Mouse (Mus musculus) forebrain, embryonic 13.5 days (tissue): Measurements from ENCODE around the gene Oxld1. TPM values are rescaled to one million over a fixed set of nuclear protein-coding genes. Genes with fewer than 3 reads are reported as not detected.

Experiments
- ATAC-seq: fragments of 200-750 bp; cut with Nextera tagmentation; 2 replicates; pipeline ENCODE4 v1.8.0; 2017
- H3K27ac ChIP-seq: fragments of 300-500 bp; sonication (generic); 2 replicates; pipeline ENCODE4 v1.5.1; 2015; ENCODE audit warnings: inconsistent platforms, mild to moderate bottlenecking, moderate library complexity
- H3K27me3 ChIP-seq: fragments of 300-500 bp; sonication (generic); 2 replicates; pipeline ENCODE4 v1.6.1; 2015; ENCODE audit warnings: mild to moderate bottlenecking, inconsistent platforms
- H3K36me3 ChIP-seq: fragments of 300-500 bp; sonication (generic); 2 replicates; pipeline ENCODE4 v1.6.1; 2015; ENCODE audit warnings: mild to moderate bottlenecking, inconsistent platforms; ENCODE audit not compliant: poor library complexity, severe bottlenecking
- H3K4me1 ChIP-seq: fragments of 300-500 bp; sonication (generic); 2 replicates; pipeline ENCODE4 v1.6.1; 2015; ENCODE audit warnings: inconsistent platforms
- H3K4me2 ChIP-seq: fragments of 300-500 bp; sonication (generic); 2 replicates; pipeline ENCODE4 v1.6.1; 2015; ENCODE audit warnings: inconsistent platforms, mild to moderate bottlenecking, moderate library complexity
- H3K4me3 ChIP-seq: fragments of 300-500 bp; sonication (generic); 2 replicates; pipeline ENCODE4 v1.5.1; 2015; ENCODE audit warnings: mild to moderate bottlenecking, inconsistent platforms
- H3K9ac ChIP-seq: fragments of 300-500 bp; sonication (generic); 2 replicates; pipeline ENCODE4 v1.6.1; 2015; ENCODE audit warnings: mild to moderate bottlenecking, inconsistent platforms
- H3K9me3 ChIP-seq: fragments of 300-500 bp; sonication (generic); replicated peaks from 2 replicates; pipeline ENCODE4 v1.6.1; 2016; ENCODE audit warnings: inconsistent platforms
- WGBS: fragments of 180-500 bp; shearing (Covaris S2); methylation state at CpG from one replicate; pipeline ENCODE4 v1.1.7; 2015; 5-methylcytosine and 5-hydroxymethylcytosine counted together
- polyA plus RNA-seq: library from polyadenylated mRNA; unstranded; fragments of >200 nt; fragmentation: Nextera tagmentation; extraction: Ambion mirVana; gene quantifications from 2 replicates; pipeline ENCODE4 v1.2.1, GENCODE M21; 2015

The Oxld1 gene
- polyA plus RNA-seq, 1 experiment from 2014 or later: 10.7 TPM

DNA sequence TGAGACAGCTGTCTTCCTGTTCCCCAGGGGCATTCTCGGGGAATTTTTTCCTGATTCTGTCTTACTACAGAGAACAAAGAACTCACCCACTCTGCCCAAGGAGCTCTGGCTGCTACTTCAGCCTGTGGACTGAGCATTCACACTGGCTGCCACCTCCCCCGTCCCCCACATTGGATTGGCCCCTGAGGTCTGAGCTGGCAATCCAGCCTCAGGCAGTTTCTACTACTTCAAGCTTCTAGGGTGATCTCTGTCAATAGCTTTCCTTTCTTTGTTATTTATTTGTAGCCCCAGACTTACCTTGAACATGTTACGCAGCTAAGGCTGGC, 35.0 kb upstream of the Oxld1 start:
- peak overlapping the region; percentile 92 for H3K9ac ChIP-seq
- H3K27ac ChIP-seq: peak overlapping the region; percentile 76
- peak overlapping the region; percentile 81 for H3K4me2 ChIP-seq
- peak overlapping the region; percentile 96 for H3K4me3 ChIP-seq
- peaks cover 40% of the 10 kb centered on the region for H3K4me1 ChIP-seq
- WGBS: 17% methylated on average over 3 of the region's 3 CpGs
- peaks cover 51% of the 10 kb centered on the region for H3K36me3 ChIP-seq
- ATAC-seq: no peak
- H3K9me3 ChIP-seq: no peaks in the 10 kb centered on the region
- H3K27me3 ChIP-seq: no peaks in the 10 kb centered on the region

DNA sequence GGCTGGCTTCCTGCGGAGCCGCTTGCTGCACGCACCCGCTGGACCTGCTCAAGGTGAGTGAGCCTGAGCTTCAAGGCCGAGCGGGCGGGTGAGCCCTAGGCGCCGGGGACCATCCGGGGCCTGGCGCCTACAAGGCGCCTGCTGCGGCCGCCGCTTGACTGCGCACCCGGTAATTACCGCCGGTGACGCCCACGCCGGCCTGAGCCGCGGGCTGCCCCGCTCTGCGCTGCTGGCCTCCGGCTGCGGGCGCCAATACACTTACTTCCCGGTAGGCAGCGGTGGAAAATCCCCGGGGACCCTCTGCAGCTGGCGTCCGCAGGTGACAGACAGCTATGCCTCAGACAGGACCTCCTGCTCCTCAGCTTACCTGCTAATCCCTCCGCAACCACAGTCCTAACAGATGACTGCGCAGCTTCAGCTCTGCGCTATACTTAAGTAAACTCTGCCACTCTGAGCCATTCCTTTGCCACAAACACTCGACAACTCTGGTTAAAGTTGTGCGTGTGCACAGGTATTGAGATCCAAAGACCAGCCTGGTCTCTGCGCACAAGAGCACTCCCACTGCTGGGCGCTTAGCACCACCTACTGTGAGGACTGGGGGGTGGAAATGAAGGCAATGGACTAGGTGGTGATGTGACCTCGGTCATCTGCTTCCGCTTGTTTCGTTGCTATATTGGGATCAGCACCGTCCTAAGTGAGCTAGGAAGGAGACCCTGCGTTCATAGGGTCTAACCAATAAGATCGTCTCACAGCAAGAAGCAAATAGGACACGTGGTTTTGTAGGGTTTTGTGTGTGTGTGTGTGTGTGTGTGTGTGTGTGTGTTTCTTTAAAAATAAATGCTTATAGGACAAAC, 34.4 kb upstream of the Oxld1 start:
- peak overlapping the region; percentile 81 for H3K4me2 ChIP-seq
- no peaks in the 10 kb centered on the region for H3K27me3 ChIP-seq
- H3K4me3 ChIP-seq: peak overlapping the region; percentile 96
- H3K4me1 ChIP-seq: peaks cover 40% of the 10 kb centered on the region
- H3K27ac ChIP-seq: peak overlapping the region; percentile 76
- ATAC-seq: peak; percentile 34
- peak overlapping the region; percentile 92 for H3K9ac ChIP-seq
- WGBS: under 1% methylated on average over 48 of the region's 48 CpGs
- H3K9me3 ChIP-seq: no peaks in the 10 kb centered on the region
- H3K36me3 ChIP-seq: peaks cover 51% of the 10 kb centered on the region

- no peaks in the 10 kb centered on the region for H3K27me3 ChIP-seq
- H3K4me2 ChIP-seq: peak within 1 kb of the TSS; percentile 81
- WGBS: under 1% methylated on average over 32 of the region's 35 CpGs
- no peaks in the 10 kb centered on the region for H3K9me3 ChIP-seq
- ATAC-seq: peak; percentile 87
- H3K4me1 ChIP-seq: peaks cover 40% of the 10 kb centered on the region
- H3K36me3 ChIP-seq: peaks cover 51% of the 10 kb centered on the region
- H3K9ac ChIP-seq: peak within 1 kb of the TSS; percentile 92
- peak within 1 kb of the TSS; percentile 76 for H3K27ac ChIP-seq
- H3K4me3 ChIP-seq: peak within 1 kb of the TSS; percentile 96
These were observed 33.6 kb upstream of the Oxld1 start, which contains the start of gene Slc25a10 for GRCm38 (mm10) chr11:120491317-120492023. Gene Slc25a10, plus strand, starts transcription at chr11:120491840.

GRCm38 (mm10) chr11:120490291-120491046, 32.6 kb upstream of the Oxld1 start:
- Histone ChIP-seq H3K4me1 (peaks cover 46% of the 10 kb centered on the region), H3K9me3 (no peaks in the 10 kb centered on the region), H3K9ac (peak overlapping the region; percentile 92; the same call in 1 of the 2 replicates), H3K36me3 (peaks cover 51% of the 10 kb centered on the region), H3K27ac (peak overlapping the region; percentile 76), H3K27me3 (no peaks in the 10 kb centered on the region), H3K4me2 (peak overlapping the region; percentile 81), H3K4me3 (peak overlapping the region; percentile 96)
- WGBS: 32% methylated on average over 4 of the region's 4 CpGs
- no peak for ATAC-seq

- WGBS: 65% methylated on average over 4 of the region's 4 CpGs
- Histone ChIP-seq H3K9me3 (no peaks in the 10 kb centered on the region), H3K4me1 (peaks cover 51% of the 10 kb centered on the region), H3K36me3 (peaks cover 39% of the 10 kb centered on the region), H3K27ac (no peak overlapping the region), H3K4me3 (no peak overlapping the region; the same call in 1 of the 2 replicates), H3K4me2 (no peak overlapping the region), H3K9ac (no peak overlapping the region), H3K27me3 (no peaks in the 10 kb centered on the region)
- ATAC-seq: peak; percentile 31
These were observed 31.3 kb upstream of the Oxld1 start for GRCm38 (mm10) chr11:120489054-120489761.

- no peak for ATAC-seq
- Histone ChIP-seq H3K27me3 (no peaks in the 10 kb centered on the region), H3K4me3 (no peak overlapping the region), H3K4me1 (peaks cover 54% of the 10 kb centered on the region), H3K4me2 (no peak overlapping the region), H3K9ac (no peak overlapping the region), H3K27ac (no peak overlapping the region), H3K9me3 (no peaks in the 10 kb centered on the region), H3K36me3 (peaks cover 38% of the 10 kb centered on the region)
- WGBS: 78% methylated on average over 4 of the region's 4 CpGs
These were observed 30.6 kb upstream of the Oxld1 start for GRCm38 (mm10) chr11:120488516-120488915.

- H3K9me3 ChIP-seq: no peaks in the 10 kb centered on the region
- peak overlapping the region; percentile 98 for H3K4me3 ChIP-seq
- peak overlapping the region; percentile 59; the same call in 1 of the 2 replicates for H3K27ac ChIP-seq
- H3K27me3 ChIP-seq: no peaks in the 10 kb centered on the region
- 12% methylated on average over 10 of the region's 10 CpGs for WGBS
- peak overlapping the region; percentile 95 for H3K4me2 ChIP-seq
- ATAC-seq: no peak
- peaks cover 30% of the 10 kb centered on the region for H3K4me1 ChIP-seq
- H3K36me3 ChIP-seq: peaks cover 70% of the 10 kb centered on the region
- peak overlapping the region; percentile 95 for H3K9ac ChIP-seq
These were observed 27.4 kb upstream of the Oxld1 start for GRCm38 (mm10) chr11:120485251-120485650.

- Histone ChIP-seq H3K4me1 (peaks cover 25% of the 10 kb centered on the region), H3K9me3 (no peaks in the 10 kb centered on the region), H3K4me3 (peak within 1 kb of the TSS; percentile 98), H3K27me3 (no peaks in the 10 kb centered on the region), H3K9ac (peak within 1 kb of the TSS; percentile 95), H3K4me2 (peak within 1 kb of the TSS; percentile 95), H3K27ac (peak within 1 kb of the TSS; percentile 88), H3K36me3 (peaks cover 77% of the 10 kb centered on the region)
- ATAC-seq: peak; percentile 97
- under 1% methylated on average over 60 of the region's 60 CpGs for WGBS
These were observed 26.6 kb upstream of the Oxld1 start, which contains the start of gene Mrpl12 for GRCm38 (mm10) chr11:120484265-120484981. Gene Mrpl12, plus strand, starts transcription at chr11:120484613.

DNA sequence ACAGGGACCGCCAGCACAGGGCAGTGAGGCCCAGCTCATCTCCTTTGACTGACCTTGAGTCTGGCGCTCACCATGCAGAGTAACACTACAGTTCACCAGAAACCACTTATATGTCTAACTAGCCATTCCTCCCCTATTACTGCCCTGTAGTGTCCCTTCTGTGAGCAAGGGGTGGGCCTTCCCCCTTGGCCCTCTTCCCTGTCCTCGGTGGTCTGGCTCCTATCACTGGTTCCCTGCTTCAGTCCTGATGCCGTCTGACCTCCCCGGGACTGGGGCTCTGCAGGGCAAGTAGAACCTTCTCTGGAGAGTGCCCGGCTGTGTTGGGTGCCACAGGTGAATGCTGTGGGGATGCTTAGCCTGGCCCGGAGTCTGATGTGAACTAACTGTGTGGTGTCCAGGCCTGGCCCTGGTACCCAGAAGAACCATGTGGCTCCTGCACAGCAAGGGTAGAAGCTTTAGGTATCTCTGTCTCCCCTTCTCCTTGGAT, 25.6 kb upstream of the Oxld1 start:
- peak overlapping the region; percentile 95 for H3K4me2 ChIP-seq
- peak overlapping the region; percentile 95; the same call in 1 of the 2 replicates for H3K9ac ChIP-seq
- H3K4me1 ChIP-seq: peaks cover 22% of the 10 kb centered on the region
- H3K27me3 ChIP-seq: no peaks in the 10 kb centered on the region
- H3K36me3 ChIP-seq: peaks cover 80% of the 10 kb centered on the region
- WGBS: 90% methylated on average over 7 of the region's 7 CpGs
- H3K27ac ChIP-seq: peak overlapping the region; percentile 88
- H3K9me3 ChIP-seq: no peaks in the 10 kb centered on the region
- H3K4me3 ChIP-seq: peak overlapping the region; percentile 98
- no peak for ATAC-seq

- no peak for ATAC-seq
- H3K9ac ChIP-seq: peak overlapping the region; percentile 21; the same call in 1 of the 2 replicates
- H3K27ac ChIP-seq: no peak overlapping the region
- H3K36me3 ChIP-seq: peaks cover 79% of the 10 kb centered on the region
- no peaks in the 10 kb centered on the region for H3K9me3 ChIP-seq
- H3K27me3 ChIP-seq: no peaks in the 10 kb centered on the region
- H3K4me2 ChIP-seq: no peak overlapping the region
- H3K4me1 ChIP-seq: peaks cover 15% of the 10 kb centered on the region
- no peak overlapping the region for H3K4me3 ChIP-seq
- 97% methylated on average over 6 of the region's 6 CpGs for WGBS
These were observed 14.2 kb upstream of the Oxld1 start for GRCm38 (mm10) chr11:120472052-120472451.
